Mouse (Mus musculus): ENCODE measurements around the gene Max.

The Max gene

GRCm38 (mm10) chr12:76961932-76962891 is at the start of gene Max:
Gene Max, minus strand, starts transcription at chr12:76962201.
- DNase-seq (ENCODE audit: low read depth) = peak; percentile 99

GRCm38 (mm10) chr12:77011092-77011720 is 49.2 kb upstream of the Max start:
- DNase-seq (ENCODE audit: low read depth) = peak; percentile 29

DNA sequence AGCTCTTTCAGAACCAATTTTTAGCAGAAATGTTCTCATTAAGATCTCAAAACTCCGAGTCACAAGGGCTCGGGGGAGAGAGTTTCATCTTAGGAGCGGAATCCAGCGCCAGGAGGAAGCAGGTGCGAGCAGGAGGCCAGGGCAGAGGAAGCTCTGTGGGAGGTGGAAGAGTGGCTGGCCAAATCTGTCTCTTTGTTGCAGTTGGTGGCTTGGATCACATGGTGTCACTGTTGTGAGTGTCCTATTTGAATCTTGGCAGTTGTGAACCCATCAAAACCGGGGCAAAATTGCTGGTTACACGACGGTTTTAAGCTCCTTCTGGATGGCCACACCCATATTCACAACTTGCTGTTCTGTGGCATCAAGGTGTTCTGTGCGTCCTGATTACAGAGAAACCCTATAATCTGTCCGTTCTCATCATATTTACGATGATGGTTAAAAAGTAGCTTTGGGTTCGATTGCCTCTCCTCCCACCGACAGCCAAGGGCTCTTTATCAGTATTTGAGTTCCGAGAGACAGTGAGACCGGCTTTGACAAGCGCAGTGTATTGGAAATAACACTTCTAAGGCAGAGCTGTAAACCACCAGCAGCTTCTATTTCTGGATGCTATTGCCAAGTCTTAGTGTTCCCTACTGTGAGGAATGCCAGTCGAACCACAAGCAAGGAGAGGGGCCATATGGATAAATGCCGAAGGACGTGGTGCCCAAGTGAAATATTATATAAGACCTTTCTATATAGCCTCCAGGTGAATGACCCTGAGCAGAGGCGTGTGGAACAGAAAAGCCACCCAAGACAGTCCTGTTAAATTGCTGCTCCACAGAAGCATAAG is 47.4 kb upstream of the Max start:
- DNase-seq (ENCODE audit: low read depth) = no peak

- no peak for DNase-seq (ENCODE audit: low read depth)
These were observed 42.9 kb upstream of the Max start for GRCm38 (mm10) chr12:77004893-77005292.

DNA sequence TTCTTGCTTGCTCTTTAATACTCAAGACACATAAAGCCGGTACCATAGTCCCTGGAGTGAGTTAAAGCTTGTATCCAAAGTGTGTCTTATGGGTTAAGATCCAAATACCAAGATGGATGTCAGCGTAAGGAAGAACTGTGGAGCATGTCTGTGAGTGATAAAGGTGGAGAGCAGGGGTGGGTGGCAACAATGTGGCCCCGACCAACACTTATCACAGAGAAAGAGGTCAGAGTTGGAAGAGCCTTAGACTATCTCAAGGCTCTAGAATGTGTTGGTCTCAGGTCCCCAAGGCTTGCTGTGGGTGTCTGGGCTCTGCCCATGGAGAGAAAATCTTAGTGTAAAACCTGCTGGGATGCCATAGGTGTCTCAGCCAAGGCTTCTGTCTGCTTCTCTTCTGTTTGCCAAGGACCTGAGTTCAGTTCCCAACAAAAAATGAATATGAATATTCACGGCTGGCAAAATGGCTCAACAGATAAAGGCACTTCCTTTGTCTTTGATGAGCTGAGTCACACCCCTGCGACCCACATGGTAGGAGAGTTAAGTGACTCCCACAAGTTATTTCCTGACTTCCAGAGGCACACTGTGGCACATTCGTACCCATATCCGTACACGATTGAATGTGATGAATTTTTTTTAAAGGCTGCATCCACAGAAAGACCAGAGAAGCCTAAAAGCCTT is 40.7 kb upstream of the Max start:
- no peak for DNase-seq (ENCODE audit: low read depth)

- DNase-seq (ENCODE audit: low read depth) = no peak
These were observed 39.3 kb upstream of the Max start for GRCm38 (mm10) chr12:77001312-77001711.

- peak; percentile 70 for DNase-seq (ENCODE audit: low read depth)
These were observed 38.8 kb upstream of the Max start for GRCm38 (mm10) chr12:77000705-77001284.

DNA sequence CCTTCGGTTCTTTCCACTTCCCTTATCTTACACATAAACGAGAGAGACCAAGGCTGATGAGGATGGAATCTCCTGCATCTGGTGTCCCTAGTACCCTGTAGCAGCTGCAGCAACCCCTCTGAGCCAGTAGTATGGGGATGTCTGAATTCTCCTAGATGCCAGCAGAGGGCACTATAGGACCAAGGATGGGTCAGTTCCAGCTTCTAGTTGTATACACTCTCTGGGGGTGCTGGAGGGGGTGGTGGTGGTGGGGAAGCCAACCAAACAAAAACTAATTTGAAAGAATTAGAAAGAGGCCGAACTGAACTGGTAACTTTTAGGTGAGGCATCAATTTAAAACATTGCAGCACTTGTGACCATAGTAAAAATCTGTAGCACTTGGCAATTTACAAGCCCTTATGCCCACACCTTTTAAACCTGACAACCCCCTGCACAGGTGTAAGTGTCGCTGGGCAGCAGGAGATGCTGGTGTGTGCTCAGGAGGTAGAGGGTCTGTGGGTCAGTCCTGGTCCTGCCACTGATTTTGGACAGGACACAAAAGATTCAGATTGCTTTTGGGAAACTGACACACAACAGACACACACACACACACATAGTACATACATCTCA is 38.2 kb upstream of the Max start:
- DNase-seq (ENCODE audit: low read depth) = peak; percentile 87

GRCm38 (mm10) chr12:76994766-76995165 is 32.8 kb upstream of the Max start:
- no peak for DNase-seq (ENCODE audit: low read depth)

DNA sequence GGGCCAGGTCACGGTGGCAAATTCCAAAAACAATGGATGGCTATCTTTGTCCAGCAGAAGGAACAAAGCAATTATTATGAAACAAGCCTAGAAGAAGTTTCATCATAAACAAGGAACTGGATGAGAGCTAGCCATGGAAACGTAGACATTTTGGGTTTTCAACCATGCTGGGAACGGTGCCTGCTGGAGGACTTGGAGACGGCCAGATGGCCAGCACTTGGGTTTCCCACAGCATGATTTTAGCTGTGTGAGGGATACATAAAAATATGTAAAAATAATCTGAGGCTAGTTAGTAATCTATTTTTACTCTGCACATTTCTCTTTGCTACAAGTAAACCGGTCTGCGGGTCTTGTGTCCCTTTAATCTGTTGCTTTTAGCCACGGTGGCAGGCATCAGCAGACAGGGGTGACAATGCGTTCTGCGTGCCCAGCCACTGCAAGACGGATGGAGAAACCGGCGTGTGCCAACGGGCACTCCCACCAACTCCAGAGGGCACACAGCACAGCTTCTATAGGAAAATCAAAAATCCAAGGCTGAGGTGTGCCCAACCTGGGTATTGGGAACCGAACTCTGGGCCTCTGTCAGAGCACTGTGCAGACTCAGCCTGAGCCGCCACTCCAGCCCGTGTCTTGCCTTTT is 31.0 kb upstream of the Max start:
- DNase-seq (ENCODE audit: low read depth) = no peak

DNA sequence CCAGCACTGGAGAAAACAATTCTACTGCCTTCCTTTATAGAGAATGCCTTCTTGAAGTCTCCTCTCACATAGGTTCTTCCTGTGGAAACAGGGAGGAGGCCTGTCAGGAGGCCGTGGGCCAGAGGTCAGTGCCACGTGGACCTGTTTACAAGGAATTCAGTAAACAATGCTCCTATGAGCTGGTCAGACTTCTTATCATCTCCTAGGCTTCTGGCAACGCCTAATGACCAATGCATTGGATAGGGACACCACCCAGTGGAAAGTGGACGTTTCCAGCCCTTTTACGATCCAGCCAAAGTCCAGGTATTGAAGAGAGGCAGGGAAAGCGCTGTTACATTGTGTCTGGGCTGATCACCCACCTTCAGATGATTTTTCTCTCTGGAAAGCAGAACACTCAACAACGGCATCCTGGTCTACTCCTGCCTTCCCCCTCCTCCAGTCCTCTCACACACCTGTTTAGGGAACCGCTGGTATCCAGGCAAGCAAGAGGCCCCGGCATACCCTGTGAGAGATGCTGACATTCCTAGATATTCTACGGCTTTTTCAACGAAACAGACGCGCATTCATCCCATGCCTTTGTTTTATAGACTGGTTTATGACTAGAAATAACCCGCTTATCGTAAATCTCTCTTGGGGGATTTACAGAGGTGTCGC is 20.9 kb upstream of the Max start:
- no peak for DNase-seq (ENCODE audit: low read depth)

DNA sequence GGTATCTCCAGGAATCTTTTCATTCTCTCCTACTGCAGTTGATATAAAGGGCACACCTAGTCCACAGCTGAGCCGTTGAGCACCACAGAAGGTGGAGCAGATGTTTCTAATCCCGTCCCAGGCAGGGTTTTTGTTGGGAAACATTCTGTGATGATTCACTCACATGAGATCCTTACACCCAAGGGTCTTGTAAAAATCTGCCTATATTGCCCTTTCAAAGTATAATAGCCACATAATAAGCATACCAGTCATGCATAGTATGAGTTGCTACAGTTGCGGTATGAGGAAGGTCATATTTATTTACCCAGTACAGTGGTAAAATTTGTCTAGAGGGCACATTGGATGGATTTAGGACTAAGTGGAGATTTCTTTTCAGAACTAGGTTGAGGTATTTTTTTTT is 17.5 kb upstream of the Max start:
- DNase-seq (ENCODE audit: low read depth) = no peak

DNA sequence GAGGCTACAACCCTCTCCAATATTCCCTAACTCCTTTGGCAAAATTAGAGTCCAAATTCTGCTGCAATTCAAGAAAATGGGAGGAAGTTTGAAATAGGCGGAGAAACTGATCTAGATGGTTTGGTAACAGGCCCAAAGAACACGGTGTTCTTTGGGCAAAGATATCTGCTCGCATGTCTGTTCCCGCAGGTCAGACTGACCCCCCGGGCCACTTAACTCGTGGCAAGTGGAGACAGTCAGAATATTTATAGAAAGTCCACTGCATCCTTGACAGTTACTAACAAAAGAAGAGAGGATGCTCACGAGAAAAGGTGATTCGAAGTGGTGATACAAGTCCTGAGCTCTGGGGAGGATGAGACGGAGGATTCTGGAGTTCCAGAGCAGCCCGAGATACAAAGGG is 10.7 kb upstream of the Max start:
- DNase-seq (ENCODE audit: low read depth) = no peak

DNA sequence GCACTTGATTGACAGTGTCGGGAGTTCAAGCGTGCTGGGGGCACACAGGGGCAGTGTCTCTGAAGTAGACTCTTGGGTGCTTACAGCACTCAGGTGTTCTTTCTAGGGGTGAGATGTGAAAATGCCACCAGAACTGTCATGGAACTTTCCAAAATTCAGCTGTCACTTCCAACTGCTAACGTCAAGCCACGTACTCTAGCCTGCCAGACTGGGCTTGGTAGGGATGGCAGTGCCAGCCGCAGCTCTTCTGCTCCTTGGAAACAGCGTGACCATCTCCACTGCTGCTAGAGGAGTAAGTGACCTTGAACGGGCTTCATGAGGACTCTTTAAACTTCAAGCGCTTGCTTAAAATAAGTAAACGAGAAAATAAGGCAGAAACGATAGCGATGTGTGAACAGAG is 10.2 kb upstream of the Max start:
- DNase-seq (ENCODE audit: low read depth) = no peak

DNA sequence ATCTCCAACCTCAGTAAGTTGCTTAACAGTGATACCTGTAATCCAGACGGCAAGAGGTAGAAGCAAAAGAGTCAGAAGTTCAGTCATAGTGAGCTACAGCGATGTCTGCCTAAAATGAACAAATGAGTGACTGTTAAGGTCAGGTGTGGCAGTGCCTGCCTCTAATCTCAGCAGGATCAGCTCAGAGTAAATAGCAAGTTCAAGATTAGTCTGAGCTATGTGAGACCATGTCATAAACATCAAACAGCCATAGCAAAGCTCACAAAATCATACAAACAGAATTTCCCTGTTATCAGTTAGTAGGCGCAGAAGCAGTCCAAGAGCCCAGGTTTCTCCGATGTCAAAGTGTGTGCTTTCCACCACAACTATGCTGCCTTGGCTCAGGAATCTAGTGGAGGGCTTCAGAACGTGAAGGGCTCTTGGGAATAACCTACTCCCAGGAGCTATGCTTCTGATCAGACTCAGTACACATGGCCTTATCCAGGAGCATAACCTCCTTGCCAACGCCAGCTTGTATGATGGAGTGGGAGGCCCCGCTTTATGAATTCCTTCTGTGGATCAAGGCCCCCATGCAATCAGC is 9.7 kb upstream of the Max start:
- no peak for DNase-seq (ENCODE audit: low read depth)

DNA sequence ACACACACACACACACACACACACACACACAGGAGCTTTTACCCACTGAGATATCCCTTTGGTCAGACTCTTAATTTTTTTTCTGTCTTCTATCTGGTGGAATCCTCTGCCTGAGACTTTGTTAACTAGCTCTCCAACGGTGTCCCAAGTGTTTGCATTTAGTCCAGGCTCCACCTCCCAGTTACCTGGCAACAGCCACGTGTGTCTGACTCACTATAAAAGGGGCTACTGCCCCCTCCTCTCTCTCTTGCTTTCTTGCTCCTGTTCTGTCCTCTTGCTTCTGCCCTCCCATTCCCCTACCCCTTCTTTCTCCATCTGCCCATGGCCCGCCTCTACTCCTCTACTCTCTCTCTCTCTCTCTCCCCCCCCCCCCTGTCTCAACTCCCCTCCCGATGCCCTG is 3.9 kb upstream of the Max start:
- DNase-seq (ENCODE audit: low read depth) = peak; percentile 27

- no peak for DNase-seq (ENCODE audit: low read depth)
These were observed 3.1 kb upstream of the Max start for GRCm38 (mm10) chr12:76965089-76965488.

DNA sequence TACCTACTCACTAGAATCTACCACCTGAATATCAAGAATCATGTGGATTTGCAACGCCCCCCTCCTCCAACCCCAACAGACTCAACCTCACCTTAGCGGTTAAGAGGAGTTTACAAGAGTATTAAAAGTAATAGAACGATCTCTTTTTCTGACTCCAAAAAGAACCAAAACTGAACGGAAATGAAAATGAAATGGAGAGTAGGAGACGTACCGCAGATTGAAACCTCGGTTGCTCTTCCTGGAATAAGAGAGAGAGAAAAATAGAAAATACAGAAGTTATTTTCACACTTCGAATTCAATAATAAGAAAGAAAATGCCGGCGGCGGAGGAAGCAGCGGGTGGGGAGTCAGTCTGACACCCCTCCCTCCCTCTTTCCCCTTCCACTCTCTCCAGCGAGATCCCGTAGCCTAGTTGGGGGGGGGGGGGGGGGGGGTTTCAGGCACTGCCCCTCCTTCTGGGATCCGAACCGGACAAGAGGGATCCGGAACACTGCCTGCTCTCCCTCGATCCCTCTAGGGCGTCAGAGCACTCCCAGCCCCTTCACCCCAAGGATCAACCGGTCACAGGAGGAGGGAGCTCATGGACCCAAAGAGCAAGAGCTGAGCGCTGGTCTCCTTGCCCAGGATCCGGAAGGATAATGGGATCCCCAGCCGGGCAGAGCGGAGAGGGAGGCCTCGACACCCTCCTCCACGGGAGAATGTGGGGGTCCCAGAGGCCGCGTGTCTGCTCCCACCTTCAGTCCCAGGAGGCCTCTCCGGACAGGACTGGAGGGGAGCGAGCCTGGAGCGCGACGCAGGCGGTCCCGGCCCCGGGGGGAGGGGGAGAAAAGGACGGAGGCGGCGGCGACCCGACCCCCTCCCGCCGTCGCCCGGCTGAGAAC is 709 bp downstream of the Max start:
- DNase-seq (ENCODE audit: low read depth) = peak; percentile 42

GRCm38 (mm10) chr12:76957688-76958087 is 4.3 kb downstream of the Max start:
- DNase-seq (ENCODE audit: low read depth) = no peak
